Mouse (Mus musculus): ENCODE measurements around the gene Pik3r4.

Pik3r4 gene

GRCm38 (mm10) chr9:105700702-105701101 is 57.9 kb downstream of the Pik3r4 start:
- no peak for DNase-seq

- DNase-seq, result no peak
Observed at GRCm38 (mm10) chr9:105701966-105702365, 59.2 kb downstream of the Pik3r4 start.

- DNase-seq, result no peak
Observed at GRCm38 (mm10) chr9:105704226-105704932, 61.6 kb downstream of the Pik3r4 start.

GRCm38 (mm10) chr9:105705011-105705410 is 62.2 kb downstream of the Pik3r4 start:
- no peak for DNase-seq

GRCm38 (mm10) chr9:105712049-105712448 is 69.3 kb downstream of the Pik3r4 start:
- DNase-seq, result no peak

GRCm38 (mm10) chr9:105719367-105719766 is 76.6 kb downstream of the Pik3r4 start:
- DNase-seq, result no peak

- no peak for DNase-seq
Observed at GRCm38 (mm10) chr9:105719851-105720395, 77.1 kb downstream of the Pik3r4 start.

GRCm38 (mm10) chr9:105720430-105720829 is 77.7 kb downstream of the Pik3r4 start:
- no peak for DNase-seq

- no peak for DNase-seq
Observed at GRCm38 (mm10) chr9:105731976-105732375, 89.2 kb downstream of the Pik3r4 start.

GRCm38 (mm10) chr9:105734651-105735050 is 91.9 kb downstream of the Pik3r4 start:
- no peak for DNase-seq

- DNase-seq, result no peak
Observed at GRCm38 (mm10) chr9:105735195-105735594, 92.4 kb downstream of the Pik3r4 start.
